Mouse (Mus musculus) small intestine, adult 2 months (tissue): ENCODE measurements around the gene Btn2a2.

Source experiments
- CTCF ChIP-seq: fragments of 200-500 bp; IDR thresholded peaks from 2 replicates; pipeline ENCODE4 v1.5.1; 2012; ENCODE audit warnings: low read depth, mild to moderate bottlenecking, control low read depth, inconsistent platforms, low read length, moderate library complexity, mixed read lengths; ENCODE audit not compliant: insufficient replicate concordance, insufficient read length; ENCODE audit errors: extremely low read depth
- POLR2A ChIP-seq: fragments of 200-500 bp; IDR thresholded peaks from 2 replicates; pipeline ENCODE4 v1.6.1; 2012; ENCODE audit warnings: low read depth, mild to moderate bottlenecking, control low read depth, inconsistent platforms, low read length, moderate library complexity

DNA sequence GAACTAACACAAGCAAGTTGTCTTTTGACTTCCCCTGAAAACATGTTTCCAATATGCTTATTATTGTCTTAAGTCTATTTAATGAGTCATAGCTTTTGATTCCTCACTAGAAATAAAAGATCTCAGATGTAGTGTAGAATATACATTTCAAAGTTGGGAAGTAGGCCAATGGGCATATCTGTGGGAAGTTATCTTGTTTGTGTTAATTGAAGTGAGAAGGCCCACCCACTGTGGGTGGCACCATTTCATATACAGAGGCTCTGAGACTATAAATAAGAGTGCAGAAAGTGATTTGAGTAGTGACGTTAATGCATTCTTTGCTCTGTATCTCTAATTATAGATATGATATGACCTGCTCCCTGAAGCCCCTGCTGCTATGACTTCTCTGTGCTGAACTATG is 2.2 kb upstream of the Btn2a2 start:
- TF ChIP-seq CTCF, result no peak
- TF ChIP-seq POLR2A, result no peak
